Mouse (Mus musculus): ENCODE data around the gene Eya4. TPM values are rescaled to one million over a fixed set of nuclear protein-coding genes. Genes with fewer than 3 reads are reported as not detected.

Eya4 gene
- 0.23 and 0.34 TPM in 2 replicates for polyA plus RNA-seq (2012; rRNA removed)

GRCm38 (mm10) chr10:23350011-23350911, at the start of gene Eya4:
Gene Eya4, minus strand, starts transcription at chr10:23350786.

